Mouse (Mus musculus): ENCODE results near the gene Reck. TPM values are rescaled to one million over a fixed set of nuclear protein-coding genes. Genes with fewer than 3 reads are reported as not detected.

Reck gene
- total and polyA plus RNA-seq, 2 experiments from 2014 or later, result 4.1 to 5.6 TPM

DNA sequence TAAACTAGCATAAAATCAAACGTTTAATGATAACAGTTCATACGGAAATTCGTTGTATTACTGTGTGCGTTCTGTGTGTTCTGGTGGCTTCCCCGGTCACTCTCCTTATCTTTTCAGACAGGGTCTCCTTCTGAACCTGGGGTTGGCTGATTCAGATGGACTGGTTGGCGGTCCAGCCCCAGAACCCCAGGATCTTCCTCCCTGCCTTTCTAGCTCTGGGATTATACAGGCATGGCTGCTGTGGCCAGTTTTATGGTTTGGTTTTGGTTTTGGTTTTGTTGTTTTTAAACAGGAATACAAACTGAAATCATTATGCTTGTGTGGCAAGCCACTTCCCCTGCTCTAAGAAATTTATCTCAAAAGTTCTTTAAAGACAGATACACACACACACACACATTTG lies 84.9 kb downstream of the Reck start:
- Histone ChIP-seq H3K36me3 (replicated peaks; ENCODE audit: control insufficient read depth, insufficient read depth, low read length) (no peaks in the 10 kb centered on the region), H3K9me3 (replicated peaks; ENCODE audit: control insufficient read depth, low read length) (no peaks in the 10 kb centered on the region), H3K27me3 (ENCODE audit: control insufficient read depth, insufficient read depth, low read length) (no peaks in the 10 kb centered on the region), H3K4me2 (ENCODE audit: low read depth, low read length) (no peak overlapping the region), H3K27ac (ENCODE audit: low read depth) (no peak overlapping the region), H3K4me1 (ENCODE audit: control insufficient read depth, insufficient read depth) (peaks cover 18% of the 10 kb centered on the region), H3K4me3 (ENCODE audit: low read depth, low read length) (no peak overlapping the region), H3K9ac (replicated peaks; ENCODE audit: low read depth, low read length) (no peak overlapping the region)
- 66% methylated on average over 6 of the region's 6 CpGs for WGBS
- no peak for ATAC-seq (ENCODE audit: insufficient read depth, low read depth)
- TF ChIP-seq CTCF (IDR thresholded peaks at IDR 0.05; ENCODE audit: low read depth), result no peak
- TF ChIP-seq EP300 (IDR thresholded peaks at IDR 0.05; ENCODE audit: low read depth), result no peak
- no peak for DNase-seq (ENCODE audit: low spot score)

- no peak for ATAC-seq (ENCODE audit: insufficient read depth, low read depth)
- H3K4me1 ChIP-seq (ENCODE audit: control insufficient read depth, insufficient read depth), result peaks cover 17% of the 10 kb centered on the region
- WGBS, result 22% methylated on average over 2 of the region's 2 CpGs
- no peaks in the 10 kb centered on the region for H3K27me3 ChIP-seq (ENCODE audit: control insufficient read depth, insufficient read depth, low read length)
- H3K36me3 ChIP-seq (replicated peaks; ENCODE audit: control insufficient read depth, insufficient read depth, low read length), result no peaks in the 10 kb centered on the region
- H3K27ac ChIP-seq (ENCODE audit: low read depth), result 0 out of 2 replicates have a peak overlapping the region, but pooled peaks have one; percentile 23
- DNase-seq (ENCODE audit: low spot score), result no peak
- H3K4me3 ChIP-seq (ENCODE audit: low read depth, low read length), result no peak overlapping the region
- peak overlapping the region; percentile 38 for H3K4me2 ChIP-seq (ENCODE audit: low read depth, low read length)
- TF ChIP-seq EP300 (IDR thresholded peaks at IDR 0.05; ENCODE audit: low read depth) (no peak), CTCF (IDR thresholded peaks at IDR 0.05; ENCODE audit: low read depth) (no peak)
- H3K9me3 ChIP-seq (replicated peaks; ENCODE audit: control insufficient read depth, low read length), result no peaks in the 10 kb centered on the region
- H3K9ac ChIP-seq (replicated peaks; ENCODE audit: low read depth, low read length), result 0 out of 2 replicates have a peak overlapping the region, but pooled peaks have one; percentile 18
Observed at GRCm38 (mm10) chr4:43964326-43964833, 89.0 kb downstream of the Reck start.

- 0 out of 2 replicates have a peak overlapping the region, but pooled peaks have one; percentile 23 for H3K27ac ChIP-seq (ENCODE audit: low read depth)
- 0 out of 2 replicates have a peak, but pooled peaks have one; percentile 15 for ATAC-seq (ENCODE audit: insufficient read depth, low read depth)
Observed at GRCm38 (mm10) chr4:43964951-43965684, 89.8 kb downstream of the Reck start.

GRCm38 (mm10) chr4:43965856-43966535 lies 90.7 kb downstream of the Reck start:
- no peak for TF ChIP-seq EP300 (IDR thresholded peaks at IDR 0.05; ENCODE audit: low read depth)
- no peak for TF ChIP-seq CTCF (IDR thresholded peaks at IDR 0.05; ENCODE audit: low read depth)
- DNase-seq (ENCODE audit: low spot score) (no peak), ATAC-seq (ENCODE audit: insufficient read depth, low read depth) (no peak)
- Histone ChIP-seq H3K36me3 (replicated peaks; ENCODE audit: control insufficient read depth, insufficient read depth, low read length) (no peaks in the 10 kb centered on the region), H3K4me2 (ENCODE audit: low read depth, low read length) (no peak overlapping the region), H3K4me1 (ENCODE audit: control insufficient read depth, insufficient read depth) (peaks cover 17% of the 10 kb centered on the region), H3K4me3 (ENCODE audit: low read depth, low read length) (no peak overlapping the region), H3K27me3 (ENCODE audit: control insufficient read depth, insufficient read depth, low read length) (no peaks in the 10 kb centered on the region), H3K9me3 (replicated peaks; ENCODE audit: control insufficient read depth, low read length) (no peaks in the 10 kb centered on the region), H3K9ac (replicated peaks; ENCODE audit: low read depth, low read length) (no peak overlapping the region), H3K27ac (ENCODE audit: low read depth) (no peak overlapping the region)
- WGBS, result 86% methylated on average over 7 of the region's 7 CpGs

More at GRCm38 (mm10) chr4:43964951-43965684, 89.8 kb downstream of the Reck start:
- Histone ChIP-seq H3K9me3 (replicated peaks; ENCODE audit: control insufficient read depth, low read length) (no peaks in the 10 kb centered on the region), H3K4me1 (ENCODE audit: control insufficient read depth, insufficient read depth) (peaks cover 17% of the 10 kb centered on the region), H3K9ac (replicated peaks; ENCODE audit: low read depth, low read length) (no peak overlapping the region), H3K4me3 (ENCODE audit: low read depth, low read length) (no peak overlapping the region), H3K36me3 (replicated peaks; ENCODE audit: control insufficient read depth, insufficient read depth, low read length) (no peaks in the 10 kb centered on the region), H3K4me2 (ENCODE audit: low read depth, low read length) (no peak overlapping the region), H3K27me3 (ENCODE audit: control insufficient read depth, insufficient read depth, low read length) (no peaks in the 10 kb centered on the region)
- no peak for DNase-seq (ENCODE audit: low spot score)
- no peak for TF ChIP-seq CTCF (IDR thresholded peaks at IDR 0.05; ENCODE audit: low read depth)
- no peak for TF ChIP-seq EP300 (IDR thresholded peaks at IDR 0.05; ENCODE audit: low read depth)
- 36% methylated on average over 4 of the region's 4 CpGs for WGBS

GRCm38 (mm10) chr4:43968650-43969049 lies 93.3 kb downstream of the Reck start:
- Histone ChIP-seq H3K36me3 (replicated peaks; ENCODE audit: control insufficient read depth, insufficient read depth, low read length) (no peaks in the 10 kb centered on the region), H3K4me3 (ENCODE audit: low read depth, low read length) (no peak overlapping the region), H3K27me3 (ENCODE audit: control insufficient read depth, insufficient read depth, low read length) (no peaks in the 10 kb centered on the region), H3K4me2 (ENCODE audit: low read depth, low read length) (no peak overlapping the region), H3K9ac (replicated peaks; ENCODE audit: low read depth, low read length) (no peak overlapping the region), H3K9me3 (replicated peaks; ENCODE audit: control insufficient read depth, low read length) (no peaks in the 10 kb centered on the region), H3K4me1 (ENCODE audit: control insufficient read depth, insufficient read depth) (peaks cover 25% of the 10 kb centered on the region), H3K27ac (ENCODE audit: low read depth) (peak overlapping the region; percentile 34; the same call in 1 of the 2 replicates)
- ATAC-seq (ENCODE audit: insufficient read depth, low read depth), result no peak
- WGBS, result 52% methylated on average over 13 of the region's 13 CpGs
- TF ChIP-seq CTCF (IDR thresholded peaks at IDR 0.05; ENCODE audit: low read depth) (no peak), EP300 (IDR thresholded peaks at IDR 0.05; ENCODE audit: low read depth) (no peak)
- no peak for DNase-seq (ENCODE audit: low spot score)
